Mouse (Mus musculus) limb, embryonic 13.5 days (tissue): ENCODE data around the gene Heatr9. TPM values are rescaled to one million over a fixed set of nuclear protein-coding genes. Genes with fewer than 3 reads are reported as not detected.

Experiments used
- ATAC-seq: fragments of 200-750 bp; cut with Nextera tagmentation; 2 replicates; pipeline ENCODE4 v1.8.0; 2017; ENCODE audit warnings: low read depth, moderate number of reproducible peaks, moderate TSS enrichment; ENCODE audit not compliant: low FRiP score
- H3K27ac ChIP-seq: fragments of 300-500 bp; sonication (generic); 2 replicates; pipeline ENCODE4 v1.5.1; 2015; ENCODE audit warnings: inconsistent platforms, mild to moderate bottlenecking, moderate library complexity
- H3K27me3 ChIP-seq: fragments of 300-500 bp; sonication (generic); 2 replicates; pipeline ENCODE4 v1.6.1; 2015; ENCODE audit warnings: mild to moderate bottlenecking, inconsistent platforms
- H3K36me3 ChIP-seq: fragments of 300-500 bp; sonication (generic); 2 replicates; pipeline ENCODE4 v1.6.1; 2015; ENCODE audit warnings: inconsistent platforms, mild to moderate bottlenecking, moderate library complexity
- H3K4me1 ChIP-seq: fragments of 300-500 bp; sonication (generic); 2 replicates; pipeline ENCODE4 v1.6.1; 2015; ENCODE audit warnings: inconsistent platforms
- H3K4me2 ChIP-seq: fragments of 300-500 bp; sonication (generic); replicated peaks from 2 replicates; pipeline ENCODE4 v1.6.1; 2015; ENCODE audit warnings: inconsistent platforms, mild to moderate bottlenecking, moderate library complexity
- H3K4me3 ChIP-seq: fragments of 300-500 bp; sonication (generic); 2 replicates; pipeline ENCODE4 v1.5.1; 2015; ENCODE audit warnings: moderate library complexity, mild to moderate bottlenecking, inconsistent platforms
- H3K9ac ChIP-seq: fragments of 300-500 bp; sonication (generic); 2 replicates; pipeline ENCODE4 v1.6.1; 2015; ENCODE audit warnings: mild to moderate bottlenecking, inconsistent platforms
- H3K9me3 ChIP-seq: fragments of 300-500 bp; sonication (generic); 2 replicates; pipeline ENCODE4 v1.6.1; 2016; ENCODE audit warnings: inconsistent platforms
- WGBS: fragments of 180-500 bp; shearing (Covaris S2); methylation state at CpG from one replicate; pipeline ENCODE4 v1.1.7; 2015; 5-methylcytosine and 5-hydroxymethylcytosine counted together
- polyA plus RNA-seq: library from polyadenylated mRNA; unstranded; fragments of >200 nt; fragmentation: Nextera tagmentation; extraction: Ambion mirVana; gene quantifications from 2 replicates; pipeline ENCODE4 v1.2.1, GENCODE M21; 2015

The Heatr9 gene
- not detected in 2 replicates for polyA plus RNA-seq

DNA sequence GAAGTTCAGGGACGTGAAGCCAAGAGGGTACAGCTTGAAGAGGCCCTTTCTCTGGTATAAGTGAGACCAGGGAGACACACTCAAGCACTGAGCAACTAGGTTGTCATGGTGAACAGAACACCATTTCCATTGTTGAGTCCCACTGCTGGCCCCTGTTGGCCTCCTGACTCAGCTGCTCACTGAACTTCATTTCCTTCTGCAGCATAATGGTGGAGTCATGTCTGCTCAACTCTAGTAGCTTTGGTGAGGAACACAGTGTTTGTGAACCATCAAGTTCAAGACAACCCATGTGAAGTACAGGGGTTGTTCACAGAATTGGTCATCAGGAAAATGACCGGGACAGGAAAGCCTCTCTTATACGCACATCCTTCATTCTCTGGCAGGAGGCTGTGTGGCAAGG, at the start of gene Heatr9:
Gene Heatr9, minus strand, starts transcription at position 101 of the 400 bp plus-strand sequence.
- H3K9me3 ChIP-seq = no peaks in the 10 kb centered on the region
- no peaks in the 10 kb centered on the region for H3K27me3 ChIP-seq
- no peak within 1 kb of the TSS for H3K4me3 ChIP-seq
- H3K4me2 ChIP-seq = no peak within 1 kb of the TSS
- H3K9ac ChIP-seq = no peak within 1 kb of the TSS
- ATAC-seq = no peak
- peaks cover 6% of the 10 kb centered on the region for H3K36me3 ChIP-seq
- H3K27ac ChIP-seq = no peak within 1 kb of the TSS
- no peaks in the 10 kb centered on the region for H3K4me1 ChIP-seq
- WGBS = 83% methylated on average over 3 of the region's 3 CpGs

DNA sequence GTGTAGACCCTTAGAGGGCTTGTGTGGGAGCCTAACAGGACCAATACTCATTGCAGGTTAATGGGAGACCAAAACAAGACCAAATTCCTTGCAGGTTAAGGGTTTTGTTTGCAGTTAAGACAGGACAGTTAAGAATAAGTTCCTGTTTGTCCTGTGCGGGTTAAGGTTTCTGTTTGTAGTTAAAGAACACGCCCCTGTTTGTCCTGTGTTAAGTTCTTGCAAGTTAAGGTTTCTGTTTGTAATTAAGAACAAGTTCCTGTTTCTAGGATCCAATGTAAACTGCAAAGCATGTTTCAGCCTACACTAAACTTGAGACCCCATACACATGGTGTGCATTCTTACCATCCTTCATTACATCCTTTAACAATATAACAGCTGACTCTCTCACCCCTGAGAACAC, 48.2 kb upstream of the Heatr9 start:
- Histone ChIP-seq H3K4me3 (no peak overlapping the region), H3K9ac (no peak overlapping the region), H3K4me1 (no peaks in the 10 kb centered on the region), H3K9me3 (no peaks in the 10 kb centered on the region), H3K36me3 (no peaks in the 10 kb centered on the region), H3K27me3 (no peaks in the 10 kb centered on the region), H3K4me2 (no peak overlapping the region), H3K27ac (no peak overlapping the region)
- no peak for ATAC-seq
- 46% methylated on average over 2 of the region's 2 CpGs for WGBS

- WGBS = 92% methylated on average over 7 of the region's 7 CpGs
- no peak for ATAC-seq
These were observed 47.3 kb upstream of the Heatr9 start for GRCm38 (mm10) chr11:83569249-83569648.

DNA sequence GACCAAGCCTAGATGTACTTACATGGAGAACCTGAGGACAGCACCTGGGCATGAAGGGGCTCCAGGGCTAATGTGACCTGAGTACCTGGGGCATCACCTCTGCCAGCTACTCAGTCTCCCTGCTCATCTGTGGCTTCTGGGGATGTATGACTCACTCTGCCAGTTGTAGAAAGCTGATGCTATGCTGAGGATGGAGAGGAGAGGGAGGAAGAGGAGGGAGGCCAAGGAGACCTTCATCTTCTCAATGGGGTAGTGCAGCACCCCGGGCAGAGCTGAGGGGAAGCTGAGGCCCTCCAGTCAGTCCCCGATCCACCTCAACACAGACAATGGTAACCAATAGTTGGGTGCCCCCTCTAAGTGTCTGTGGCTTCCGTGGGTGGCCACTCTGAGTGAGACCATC, 46.8 kb upstream of the Heatr9 start:
- Histone ChIP-seq H3K9ac (no peak overlapping the region), H3K4me2 (no peak overlapping the region), H3K4me3 (no peak overlapping the region), H3K27ac (no peak overlapping the region), H3K9me3 (no peaks in the 10 kb centered on the region), H3K36me3 (no peaks in the 10 kb centered on the region), H3K27me3 (no peaks in the 10 kb centered on the region), H3K4me1 (no peaks in the 10 kb centered on the region)
- ATAC-seq = no peak
- WGBS = 87% methylated on average over 3 of the region's 3 CpGs

More at GRCm38 (mm10) chr11:83569249-83569648, 47.3 kb upstream of the Heatr9 start:
- Histone ChIP-seq H3K9me3 (no peaks in the 10 kb centered on the region), H3K27ac (no peak overlapping the region), H3K9ac (no peak overlapping the region), H3K4me3 (no peak overlapping the region), H3K27me3 (no peaks in the 10 kb centered on the region), H3K36me3 (no peaks in the 10 kb centered on the region), H3K4me1 (no peaks in the 10 kb centered on the region), H3K4me2 (no peak overlapping the region)

DNA sequence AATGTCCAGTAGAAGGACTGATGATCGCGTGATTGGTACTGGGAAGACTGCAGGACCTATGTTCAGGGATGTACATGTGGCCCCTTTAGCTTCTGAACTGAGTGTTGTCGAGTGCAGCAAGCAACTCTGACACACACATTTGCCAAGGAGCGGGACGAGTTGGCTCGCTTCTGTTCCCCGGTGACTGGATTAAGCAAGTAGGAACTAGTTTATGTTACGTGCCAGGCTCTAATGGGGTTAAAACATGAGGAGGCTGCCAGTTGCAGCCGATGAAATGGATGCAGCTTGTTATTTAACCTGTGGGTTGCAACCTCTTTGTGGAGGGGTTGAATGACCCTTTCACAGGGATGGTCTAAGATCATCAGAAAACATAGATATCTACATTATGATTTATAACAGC, 46.1 kb upstream of the Heatr9 start:
- Histone ChIP-seq H3K4me2 (no peak overlapping the region), H3K4me3 (no peak overlapping the region), H3K36me3 (no peaks in the 10 kb centered on the region), H3K27me3 (no peaks in the 10 kb centered on the region), H3K27ac (no peak overlapping the region), H3K4me1 (no peaks in the 10 kb centered on the region), H3K9me3 (no peaks in the 10 kb centered on the region), H3K9ac (no peak overlapping the region)
- WGBS = 82% methylated on average over 9 of the region's 9 CpGs
- ATAC-seq = no peak

DNA sequence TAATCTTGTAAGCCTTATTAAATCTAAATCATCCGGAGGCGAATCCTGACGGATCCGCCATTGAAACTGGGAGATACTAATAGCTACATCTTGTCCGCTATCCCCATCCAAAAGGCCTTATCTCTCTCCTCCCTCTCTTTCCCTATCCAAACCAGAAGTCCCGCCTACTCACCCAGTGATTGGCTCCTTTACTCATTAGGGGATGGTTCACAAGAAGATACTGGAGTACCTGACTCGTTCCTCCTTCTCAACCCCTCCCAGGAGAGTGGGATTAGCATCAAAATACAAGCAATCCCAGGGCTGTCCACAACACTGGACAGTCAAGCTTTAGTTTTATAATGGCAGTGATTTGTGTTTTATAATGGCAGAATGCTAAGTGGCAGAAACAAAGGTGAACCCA, 45.3 kb upstream of the Heatr9 start:
- no peak overlapping the region for H3K9ac ChIP-seq
- no peak for ATAC-seq

GRCm38 (mm10) chr11:83566617-83567016, 44.6 kb upstream of the Heatr9 start:
- Histone ChIP-seq H3K36me3 (no peaks in the 10 kb centered on the region), H3K27me3 (no peaks in the 10 kb centered on the region), H3K4me3 (no peak overlapping the region), H3K9me3 (no peaks in the 10 kb centered on the region), H3K4me1 (no peaks in the 10 kb centered on the region), H3K9ac (no peak overlapping the region), H3K27ac (no peak overlapping the region), H3K4me2 (no peak overlapping the region)
- no peak for ATAC-seq

More for the DNA sequence above, 45.3 kb upstream of the Heatr9 start:
- Histone ChIP-seq H3K36me3 (no peaks in the 10 kb centered on the region), H3K4me2 (no peak overlapping the region), H3K27me3 (no peaks in the 10 kb centered on the region), H3K9me3 (no peaks in the 10 kb centered on the region), H3K4me3 (no peak overlapping the region), H3K4me1 (no peaks in the 10 kb centered on the region), H3K27ac (no peak overlapping the region)
- 68% methylated on average over 7 of the region's 7 CpGs for WGBS

GRCm38 (mm10) chr11:83563754-83564153, 41.8 kb upstream of the Heatr9 start:
- H3K36me3 ChIP-seq = no peaks in the 10 kb centered on the region
- no peaks in the 10 kb centered on the region for H3K27me3 ChIP-seq
- H3K9me3 ChIP-seq = no peaks in the 10 kb centered on the region
- no peak overlapping the region for H3K4me2 ChIP-seq
- WGBS = 75% methylated on average over 2 of the region's 2 CpGs
- H3K4me3 ChIP-seq = no peak overlapping the region
- H3K27ac ChIP-seq = no peak overlapping the region
- ATAC-seq = no peak
- no peak overlapping the region for H3K9ac ChIP-seq
- H3K4me1 ChIP-seq = no peaks in the 10 kb centered on the region

GRCm38 (mm10) chr11:83562311-83562887, 40.4 kb upstream of the Heatr9 start:
- WGBS = 75% methylated on average over 6 of the region's 6 CpGs
- Histone ChIP-seq H3K27me3 (no peaks in the 10 kb centered on the region), H3K4me2 (no peak overlapping the region), H3K9ac (no peak overlapping the region), H3K27ac (no peak overlapping the region), H3K9me3 (no peaks in the 10 kb centered on the region), H3K4me1 (no peaks in the 10 kb centered on the region), H3K36me3 (no peaks in the 10 kb centered on the region), H3K4me3 (no peak overlapping the region)
- ATAC-seq = no peak

- Histone ChIP-seq H3K27me3 (no peaks in the 10 kb centered on the region), H3K36me3 (no peaks in the 10 kb centered on the region), H3K9ac (no peak overlapping the region), H3K4me3 (no peak overlapping the region), H3K9me3 (no peaks in the 10 kb centered on the region), H3K4me2 (no peak overlapping the region), H3K4me1 (no peaks in the 10 kb centered on the region), H3K27ac (no peak overlapping the region)
- no peak for ATAC-seq
- 73% methylated on average over 6 of the region's 6 CpGs for WGBS
These were observed 38.4 kb upstream of the Heatr9 start for GRCm38 (mm10) chr11:83560405-83560804.

GRCm38 (mm10) chr11:83557074-83557473, 35.1 kb upstream of the Heatr9 start:
- Histone ChIP-seq H3K4me2 (no peak overlapping the region), H3K36me3 (no peaks in the 10 kb centered on the region), H3K27ac (no peak overlapping the region), H3K4me1 (no peaks in the 10 kb centered on the region), H3K27me3 (no peaks in the 10 kb centered on the region), H3K9ac (no peak overlapping the region), H3K9me3 (no peaks in the 10 kb centered on the region), H3K4me3 (no peak overlapping the region)
- ATAC-seq = no peak
- WGBS = 68% methylated on average over 10 of the region's 10 CpGs

- H3K27me3 ChIP-seq = no peaks in the 10 kb centered on the region
- H3K4me3 ChIP-seq = no peak overlapping the region
- 28% methylated on average over 8 of the region's 8 CpGs for WGBS
- no peaks in the 10 kb centered on the region for H3K4me1 ChIP-seq
- no peak overlapping the region for H3K9ac ChIP-seq
- H3K4me2 ChIP-seq = no peak overlapping the region
- ATAC-seq = peak; percentile 59; the same call in 1 of the 2 replicates
- H3K27ac ChIP-seq = no peak overlapping the region
- no peaks in the 10 kb centered on the region for H3K36me3 ChIP-seq
- H3K9me3 ChIP-seq = no peaks in the 10 kb centered on the region
These were observed 34.3 kb upstream of the Heatr9 start for GRCm38 (mm10) chr11:83556085-83556781.

- H3K27ac ChIP-seq = no peak overlapping the region
- no peaks in the 10 kb centered on the region for H3K27me3 ChIP-seq
- H3K36me3 ChIP-seq = no peaks in the 10 kb centered on the region
- no peak overlapping the region for H3K4me2 ChIP-seq
- no peak overlapping the region for H3K4me3 ChIP-seq
- no peaks in the 10 kb centered on the region for H3K9me3 ChIP-seq
- H3K9ac ChIP-seq = no peak overlapping the region
- no peak for ATAC-seq
- WGBS = 82% methylated on average over 5 of the region's 5 CpGs
- no peaks in the 10 kb centered on the region for H3K4me1 ChIP-seq
These were observed 29.7 kb upstream of the Heatr9 start for GRCm38 (mm10) chr11:83551668-83552067.
